Mouse (Mus musculus): ENCODE measurements around the gene Snrnp35. TPM values are rescaled to one million over a fixed set of nuclear protein-coding genes. Genes with fewer than 3 reads are reported as not detected.

Snrnp35 gene
- polyA plus RNA-seq, 1 experiment from 2014 or later = 19.2 TPM

DNA sequence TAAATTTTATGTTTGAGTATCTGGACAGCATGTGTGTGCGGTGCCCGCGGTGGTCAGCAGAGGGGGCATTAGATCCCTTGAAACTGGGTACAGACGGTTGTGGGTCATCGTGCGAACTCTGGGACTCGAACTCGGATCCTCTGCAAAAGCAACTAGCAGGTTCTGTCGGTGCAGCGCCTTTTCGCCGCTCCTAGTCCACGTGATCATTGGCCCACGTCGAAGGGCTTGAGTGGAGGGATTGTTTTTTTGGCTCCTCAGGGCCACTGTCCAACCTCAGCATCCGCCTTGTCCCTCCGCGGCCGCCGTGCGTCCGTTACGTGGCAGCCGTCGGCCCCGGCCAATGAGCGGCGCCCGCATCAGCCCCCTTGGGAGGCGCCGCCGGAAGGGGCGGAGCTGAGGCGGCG, 57.5 kb downstream of the Snrnp35 start, which contains the start of gene Tmed2:
TSS of gene Tmed2 (plus strand) at position 313 of the 404 bp plus-strand sequence.
- peaks cover 24% of the 10 kb centered on the region for H3K36me3 ChIP-seq
- ATAC-seq (replicated peaks; ENCODE audit: insufficient number of reproducible peaks, insufficient read depth, low FRiP score, low read depth) = peak; percentile 92
- H3K9ac ChIP-seq = peak within 1 kb of the TSS; percentile 82
- H3K4me1 ChIP-seq (replicated peaks) = peaks cover 20% of the 10 kb centered on the region
- H3K27me3 ChIP-seq = no peaks in the 10 kb centered on the region
- H3K4me3 ChIP-seq = peak within 1 kb of the TSS; percentile 79
- peak within 1 kb of the TSS; percentile 84 for H3K27ac ChIP-seq
- under 1% methylated on average over 35 of the region's 35 CpGs for WGBS
- peak within 1 kb of the TSS; percentile 62 for H3K4me2 ChIP-seq
- H3K9me3 ChIP-seq (replicated peaks) = no peaks in the 10 kb centered on the region

Other genes starting within 250 kb of the Snrnp35 start
- 4.9 and 7.9 TPM in 2 replicates for gene Pitpnm2, start 233.4 kb upstream of the Snrnp35 start, polyA plus RNA-seq (2015; fragmentation: Nextera tagmentation; extraction: Ambion mirVana)
- 10.2 TPM in 2 replicates for gene Mphosph9, start 155.2 kb upstream of the Snrnp35 start, polyA plus RNA-seq (2015; fragmentation: Nextera tagmentation; extraction: Ambion mirVana)
- 17.4 and 19.0 TPM in 2 replicates for gene 2810006K23Rik, start 155.0 kb upstream of the Snrnp35 start, polyA plus RNA-seq (2015; fragmentation: Nextera tagmentation; extraction: Ambion mirVana)
- gene Cdk2ap1, start 120.1 kb upstream of the Snrnp35 start, polyA plus RNA-seq (2015; fragmentation: Nextera tagmentation; extraction: Ambion mirVana) = 87.9 and 109 TPM in 2 replicates
- 57.8 and 65.5 TPM in 2 replicates for gene Sbno1, start 57.1 kb upstream of the Snrnp35 start, polyA plus RNA-seq (2015; fragmentation: Nextera tagmentation; extraction: Ambion mirVana)
- gene Kmt5a, start 43.2 kb upstream of the Snrnp35 start, polyA plus RNA-seq (2015; fragmentation: Nextera tagmentation; extraction: Ambion mirVana) = 63.3 and 74.6 TPM in 2 replicates
- gene Rilpl2, start 4.8 kb upstream of the Snrnp35 start, polyA plus RNA-seq (2015; fragmentation: Nextera tagmentation; extraction: Ambion mirVana) = 15.0 and 20.9 TPM in 2 replicates
- gene Rilpl1, start 48.3 kb downstream of the Snrnp35 start, polyA plus RNA-seq (2015; fragmentation: Nextera tagmentation; extraction: Ambion mirVana) = 26.5 and 27.8 TPM in 2 replicates
- gene Tmed2, start 57.6 kb downstream of the Snrnp35 start, polyA plus RNA-seq (2015; fragmentation: Nextera tagmentation; extraction: Ambion mirVana) = 409 and 423 TPM in 2 replicates
- gene Ddx55, start 69.7 kb downstream of the Snrnp35 start, polyA plus RNA-seq (2015; fragmentation: Nextera tagmentation; extraction: Ambion mirVana) = 6.7 and 8.7 TPM in 2 replicates
- 51.2 and 53.6 TPM in 2 replicates for gene Eif2b1, start 96.0 kb downstream of the Snrnp35 start, polyA plus RNA-seq (2015; fragmentation: Nextera tagmentation; extraction: Ambion mirVana)
- gene Gtf2h3, start 96.0 kb downstream of the Snrnp35 start, polyA plus RNA-seq (2015; fragmentation: Nextera tagmentation; extraction: Ambion mirVana) = 28.9 and 34.5 TPM in 2 replicates
- gene Atp6v0a2, start 145.4 kb downstream of the Snrnp35 start, polyA plus RNA-seq (2015; fragmentation: Nextera tagmentation; extraction: Ambion mirVana) = 26.6 and 32.8 TPM in 2 replicates
- 0.04 and 0.05 TPM in 2 replicates for gene Dnah10, start 242.0 kb downstream of the Snrnp35 start, polyA plus RNA-seq (2015; fragmentation: Nextera tagmentation; extraction: Ambion mirVana)